Mouse (Mus musculus) CD4-positive, CD25-positive, alpha-beta regulatory T cell, adult 4 months (primary cell): Measurements from ENCODE around the gene Plxdc1. TPM values are rescaled to one million over a fixed set of nuclear protein-coding genes. Genes with fewer than 3 reads are reported as not detected.
A peak's percentile ranks its signal among the peaks of the same experiment; 100 is the strongest.

ENCODE experiments used
- ATAC-seq: one replicate; pipeline ENCODE4 v1.8.0; 2017
- polyA plus RNA-seq, 2 experiments: library from polyadenylated mRNA; unstranded; fragments of 100-300 nt; shearing (Covaris generic); gene quantifications; one replicate each; pipeline ENCODE4 v1.2.1; 2017

Gene Plxdc1
- polyA plus RNA-seq = 1 to 10 TPM; 1.8 to 3.7 TPM

- ATAC-seq = no peak
Measured at GRCm38 (mm10) chr11:97985727-97986677, at the start of gene Plxdc1. Plxdc1 (minus strand) TSS chr11:97986444.

- no peak for ATAC-seq
Measured at GRCm38 (mm10) chr11:98035977-98036377, 49.7 kb upstream of the Plxdc1 start.

- ATAC-seq = no peak
Measured at GRCm38 (mm10) chr11:98034840-98035239, 48.6 kb upstream of the Plxdc1 start.

- no peak for ATAC-seq
Measured at GRCm38 (mm10) chr11:98034061-98034460, 47.8 kb upstream of the Plxdc1 start.

- peak; percentile 48 for ATAC-seq
Measured at GRCm38 (mm10) chr11:98031443-98031770, 45.2 kb upstream of the Plxdc1 start.

- no peak for ATAC-seq
Measured at GRCm38 (mm10) chr11:98030701-98031442, 44.6 kb upstream of the Plxdc1 start.

GRCm38 (mm10) chr11:98027785-98028184, 41.5 kb upstream of the Plxdc1 start:
- no peak for ATAC-seq

- ATAC-seq = peak; percentile 16
Measured at GRCm38 (mm10) chr11:98027297-98027688, 41.0 kb upstream of the Plxdc1 start.

- peak; percentile 76 for ATAC-seq
Measured at GRCm38 (mm10) chr11:98026570-98027296, 40.5 kb upstream of the Plxdc1 start, which contains the start of gene Rpl19. Rpl19 (plus strand) TSS chr11:98026710.

GRCm38 (mm10) chr11:98026248-98026569, 40.0 kb upstream of the Plxdc1 start:
- ATAC-seq = peak; percentile 24

GRCm38 (mm10) chr11:98024516-98024915, 38.3 kb upstream of the Plxdc1 start:
- no peak for ATAC-seq

- ATAC-seq = no peak
Measured at GRCm38 (mm10) chr11:98022555-98023371, 36.5 kb upstream of the Plxdc1 start, which contains the start of gene Cacnb1. Cacnb1 (minus strand) TSS chr11:98023034.

GRCm38 (mm10) chr11:98022253-98022554, 36.0 kb upstream of the Plxdc1 start:
- ATAC-seq = no peak

- no peak for ATAC-seq
Measured at GRCm38 (mm10) chr11:98021565-98022252, 35.5 kb upstream of the Plxdc1 start.

GRCm38 (mm10) chr11:98021118-98021517, 34.9 kb upstream of the Plxdc1 start:
- no peak for ATAC-seq

- ATAC-seq = no peak
Measured at GRCm38 (mm10) chr11:98020710-98021109, 34.5 kb upstream of the Plxdc1 start.

GRCm38 (mm10) chr11:98019883-98020610, 33.8 kb upstream of the Plxdc1 start:
- ATAC-seq = peak; percentile 72

- peak; percentile 53 for ATAC-seq
Measured at GRCm38 (mm10) chr11:98018858-98019641, 32.8 kb upstream of the Plxdc1 start.

- ATAC-seq = no peak
Measured at GRCm38 (mm10) chr11:98018222-98018621, 32.0 kb upstream of the Plxdc1 start.

- ATAC-seq = no peak
Measured at GRCm38 (mm10) chr11:98016824-98017223, 30.6 kb upstream of the Plxdc1 start.
